Mouse (Mus musculus) left cerebral cortex, postnatal 14 days (tissue): Measurements from ENCODE around the gene Ccdc15. TPM values are rescaled to one million over a fixed set of nuclear protein-coding genes. Genes with fewer than 3 reads are reported as not detected.

ENCODE experiments used
- DNase-seq, 2 experiments: peaks; one replicate each; pipeline ENCODE4 v3.0.0; 2021 to 2022; ENCODE audit warnings: low spot score in 2 of 2, mixed read lengths in 1 of 2
- intact Hi-C: fragments of 180-260 bp; cut with DNase I; formaldehyde crosslinking; loops from one replicate; pipeline ENCODE4 v1.15.1; 2025
- long read RNA-seq, 2 experiments: library from polyadenylated mRNA; stranded (forward); transcript quantifications; one replicate each; pipeline ENCODE4 v2.0.0; 2021
- total RNA-seq, 2 experiments: library from RNA; stranded (reverse); gene quantifications; 2 replicates each; pipeline ENCODE4 v1.2.3; 2021

The Ccdc15 gene
- total RNA-seq = 1 to 10 TPM; 2.0 TPM
- long read RNA-seq, experiment 1, partial matches to known transcripts = 0 of 1 reads
- long read RNA-seq, experiment 1, other reads (novel, unspliced or antisense) = 1 of 1 reads
- long read RNA-seq, experiment 2, partial matches to known transcripts = 0 of 1 reads
- long read RNA-seq, experiment 2, other reads (novel, unspliced or antisense) = 0 of 1 reads

DNA sequence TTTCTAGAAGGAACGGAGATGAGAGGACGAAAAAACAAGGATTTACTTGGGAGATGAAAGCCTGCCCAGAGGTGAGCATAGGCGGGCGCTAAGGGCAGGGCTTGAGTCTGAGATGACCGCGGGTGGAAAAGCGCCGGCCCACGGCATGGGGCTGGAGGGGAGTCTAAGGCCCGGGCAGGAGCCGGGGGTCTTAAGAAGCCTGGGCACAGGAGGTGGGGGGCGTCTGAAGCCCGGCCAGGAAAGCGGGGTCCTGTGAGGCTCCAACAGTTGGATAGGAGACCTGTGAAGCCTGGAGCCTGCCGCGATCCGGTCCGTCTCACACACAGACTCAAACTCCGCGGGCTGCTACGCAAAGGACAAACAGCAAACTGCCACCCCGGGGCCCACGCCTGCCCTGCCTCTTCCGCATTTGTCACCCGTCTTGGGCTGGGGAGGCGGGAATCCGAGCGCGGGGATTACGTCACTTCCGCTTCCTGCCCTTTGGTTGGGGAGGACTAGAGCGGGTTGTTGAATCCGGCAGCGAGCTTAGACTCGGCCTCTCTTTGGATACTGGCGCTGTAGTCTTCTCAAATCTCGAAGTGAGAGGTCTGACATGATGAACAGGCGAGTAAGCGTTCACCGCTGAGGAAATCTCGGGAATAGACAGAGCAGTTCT is at the start of gene Ccdc15:
Gene Ccdc15, minus strand, starts transcription at position 445 of the 655 bp plus-strand sequence.
- intact Hi-C loops = loop anchor here (5.0 kb wide), 1 partner anchor 171 kb away; no protein-coding TSS in a partner anchor
- DNase-seq = peak; percentile 97 to 98

DNA sequence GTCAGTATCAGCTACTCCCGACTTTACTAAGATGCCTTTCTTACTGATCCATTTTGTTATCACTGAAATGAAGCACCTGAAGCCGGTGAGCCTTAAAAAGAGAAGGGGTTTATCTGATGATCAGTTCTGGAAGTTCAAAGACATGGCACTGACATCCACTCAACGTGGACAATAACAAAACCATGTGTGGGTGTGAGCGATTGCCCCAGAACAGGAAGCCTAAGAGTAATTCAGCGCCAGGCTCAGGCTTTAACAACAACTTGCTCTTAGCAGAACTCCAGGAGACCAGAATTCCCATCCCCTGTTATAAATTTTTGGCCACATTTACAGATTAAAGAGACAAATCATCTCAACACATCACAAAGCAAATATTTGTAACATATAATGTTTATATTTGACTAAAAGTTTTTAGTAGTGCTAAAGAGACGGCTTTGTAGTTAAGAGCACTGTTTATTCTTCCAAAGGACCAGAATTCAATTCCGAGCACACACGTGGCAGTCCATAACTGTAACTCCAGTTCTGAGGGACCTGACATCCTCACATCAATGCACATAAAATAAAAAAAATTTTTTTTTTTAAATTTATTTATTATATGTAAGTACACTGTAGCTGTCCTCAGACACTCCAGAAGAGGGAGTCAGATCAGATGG is 45.4 kb upstream of the Ccdc15 start:
- intact Hi-C loops = no loop called here
- DNase-seq = no peak

DNA sequence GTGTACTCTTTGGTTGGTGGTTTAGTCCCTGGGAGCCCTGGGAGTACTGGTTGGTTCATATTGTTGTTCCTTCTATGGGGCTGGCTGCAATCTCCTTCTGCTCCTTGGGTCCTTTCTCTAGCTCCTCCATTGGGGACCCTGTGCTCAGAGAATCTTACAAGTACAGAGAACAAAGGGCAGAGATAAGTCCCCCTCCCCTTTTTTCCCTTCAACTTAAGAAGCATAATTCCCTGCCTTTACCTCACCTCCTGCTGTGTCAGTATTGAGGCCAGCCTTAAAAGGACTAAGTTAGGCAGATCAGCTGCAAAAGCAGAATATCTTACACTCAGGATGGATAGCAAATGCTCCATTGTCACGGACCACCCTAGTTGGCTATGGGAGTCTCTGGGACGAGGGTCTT is 43.8 kb upstream of the Ccdc15 start:
- no peak for DNase-seq
- intact Hi-C loops = no loop called here

DNA sequence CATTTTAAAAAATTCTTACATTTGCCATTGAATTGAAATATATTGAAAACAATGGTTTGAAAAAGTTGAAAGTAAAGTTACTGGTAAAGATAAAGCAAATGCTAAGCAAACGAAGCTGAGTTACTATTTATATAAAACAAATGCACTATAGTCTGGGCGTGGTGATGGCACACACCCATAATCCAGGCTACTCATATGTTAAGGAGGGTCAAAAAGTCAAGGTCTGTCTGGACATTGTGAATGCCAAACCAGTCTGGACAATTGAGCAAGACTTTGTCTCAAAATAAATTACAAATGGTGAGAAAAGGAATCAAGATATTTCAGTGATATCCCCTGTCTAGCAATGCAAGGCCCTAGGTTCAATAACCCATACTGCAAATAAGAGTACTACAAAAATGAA is 42.7 kb upstream of the Ccdc15 start:
- intact Hi-C loops = no loop called here
- DNase-seq = no peak

DNA sequence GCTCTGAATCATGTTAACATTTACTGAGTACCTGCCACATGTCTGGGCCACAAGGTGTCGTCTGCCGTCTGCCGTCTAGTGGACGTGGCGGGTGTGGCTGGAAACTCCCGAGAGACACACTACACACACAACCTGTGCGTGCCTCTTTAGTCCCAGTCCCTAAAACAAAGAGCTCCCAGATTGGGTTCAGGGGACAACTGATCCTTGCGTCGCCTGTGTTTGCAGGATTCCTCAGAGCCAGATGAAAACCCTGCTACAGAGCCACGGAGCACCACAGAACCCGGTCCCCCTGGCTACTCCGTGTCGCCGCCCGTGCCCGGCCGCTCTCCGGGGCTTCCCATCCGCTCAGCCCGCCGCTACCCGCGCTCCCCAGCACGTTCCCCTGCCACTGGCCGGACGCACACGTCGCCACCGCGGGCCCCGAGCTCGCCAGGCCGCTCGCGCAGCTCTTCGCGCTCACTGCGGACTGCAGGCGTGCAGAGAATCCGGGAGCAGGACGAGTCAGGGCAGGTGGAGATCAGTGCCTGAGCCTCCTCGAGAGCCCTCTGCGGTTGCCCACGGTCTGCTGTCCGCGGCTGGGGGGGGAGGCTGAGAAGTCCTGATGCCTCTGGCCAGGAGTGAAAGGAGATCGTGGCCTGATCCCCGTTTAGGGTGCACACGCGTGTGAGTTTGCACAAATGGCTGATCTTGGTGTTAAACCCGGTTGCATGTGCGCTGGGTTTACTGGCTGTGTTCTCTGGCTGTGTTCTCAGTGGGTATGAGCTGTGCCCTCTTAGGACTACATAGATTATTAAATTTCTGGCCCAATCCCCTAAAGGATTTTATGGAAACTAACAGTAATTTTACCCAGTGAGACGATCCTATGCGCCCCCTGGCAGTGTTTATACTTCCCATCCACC is 36.3 kb upstream of the Ccdc15 start:
- DNase-seq = no peak
- intact Hi-C loops = no loop called here

DNA sequence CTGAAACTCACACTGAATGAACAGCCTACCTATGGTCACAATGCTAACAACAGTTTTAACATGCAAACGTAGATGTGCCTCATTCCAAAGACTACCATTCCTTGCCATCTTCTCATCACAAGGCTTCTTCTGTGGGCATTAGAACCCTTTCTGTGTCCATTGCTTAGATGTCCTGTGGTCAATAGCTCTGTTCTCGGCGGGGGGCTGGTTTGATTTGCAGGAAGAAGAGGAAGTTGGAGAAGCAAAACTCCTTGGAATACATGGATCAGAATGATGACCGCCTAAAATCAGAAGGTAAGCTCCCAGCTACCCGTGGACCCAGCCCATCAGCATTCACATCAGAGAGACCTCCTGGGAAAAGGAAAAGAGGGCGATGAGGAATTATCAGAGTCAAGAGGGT is 34.9 kb upstream of the Ccdc15 start:
- DNase-seq = no peak
- intact Hi-C loops = no loop called here

DNA sequence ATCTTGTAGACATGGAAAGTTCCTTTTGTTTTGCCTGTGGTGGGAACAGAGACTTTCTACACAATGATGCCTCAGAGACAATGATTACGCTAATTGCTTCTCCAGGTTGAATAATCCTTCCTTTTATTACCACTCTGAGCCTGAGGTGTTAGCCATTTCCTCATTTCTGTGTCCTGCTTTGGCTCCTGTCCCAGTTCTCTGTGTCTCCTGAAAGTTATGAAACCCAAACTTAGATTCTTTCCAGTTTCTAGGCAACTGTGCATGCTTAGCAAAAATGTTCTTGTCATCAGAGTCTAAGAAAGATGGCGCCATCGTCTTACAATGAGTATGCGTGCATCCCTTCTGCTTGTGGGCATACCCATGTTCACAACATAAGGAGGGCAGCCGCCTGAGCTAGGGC is 27.5 kb upstream of the Ccdc15 start:
- intact Hi-C loops = no loop called here
- DNase-seq = peak; percentile 37 to 79

DNA sequence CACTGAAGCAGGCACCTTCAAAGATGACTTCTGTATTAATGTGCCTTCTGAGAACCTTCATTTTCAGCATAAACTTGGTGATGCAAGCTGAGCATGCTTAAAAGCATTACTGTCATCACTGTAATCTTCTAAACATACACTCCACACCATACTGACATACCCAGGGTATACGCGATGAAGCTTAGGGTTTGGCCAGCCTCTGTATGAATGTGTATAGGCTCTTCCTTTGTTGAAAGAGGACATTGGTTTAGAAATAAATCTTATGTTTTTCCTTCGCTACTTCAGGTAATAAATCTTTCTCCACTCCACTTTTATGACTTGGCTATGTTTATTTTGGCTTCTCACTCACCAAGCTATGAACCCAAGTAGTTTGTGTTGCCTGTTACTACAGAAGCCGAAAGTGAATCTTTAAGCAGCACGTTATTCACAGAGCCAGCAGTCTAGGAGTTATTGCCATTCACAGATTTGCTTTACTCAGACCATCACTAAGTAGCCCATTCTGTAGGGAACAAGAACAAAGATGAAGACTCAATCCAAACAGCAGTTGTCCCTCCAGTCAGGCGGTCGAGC is 23.1 kb upstream of the Ccdc15 start:
- DNase-seq = no peak
- intact Hi-C loops = no loop called here

DNA sequence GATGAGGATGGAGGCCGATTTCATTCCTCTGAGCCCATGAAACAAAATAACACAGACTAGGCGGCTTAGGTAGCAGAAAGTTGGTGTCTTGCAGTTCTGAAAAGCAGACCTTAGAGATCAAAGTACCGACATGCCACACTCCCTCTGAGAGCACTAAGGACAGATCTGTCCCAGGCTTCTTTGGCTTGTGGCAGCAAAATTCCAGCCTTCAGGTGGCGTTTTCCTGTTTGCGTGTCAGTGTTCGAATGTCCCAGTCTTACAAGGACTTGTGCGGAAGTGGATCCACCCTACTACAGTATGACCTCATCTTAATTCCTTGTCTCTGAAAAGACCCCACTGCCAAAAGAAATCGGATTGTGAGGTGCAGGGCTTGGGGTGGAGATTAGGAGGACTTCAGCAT is 20.6 kb upstream of the Ccdc15 start:
- intact Hi-C loops = no loop called here
- no peak for DNase-seq

DNA sequence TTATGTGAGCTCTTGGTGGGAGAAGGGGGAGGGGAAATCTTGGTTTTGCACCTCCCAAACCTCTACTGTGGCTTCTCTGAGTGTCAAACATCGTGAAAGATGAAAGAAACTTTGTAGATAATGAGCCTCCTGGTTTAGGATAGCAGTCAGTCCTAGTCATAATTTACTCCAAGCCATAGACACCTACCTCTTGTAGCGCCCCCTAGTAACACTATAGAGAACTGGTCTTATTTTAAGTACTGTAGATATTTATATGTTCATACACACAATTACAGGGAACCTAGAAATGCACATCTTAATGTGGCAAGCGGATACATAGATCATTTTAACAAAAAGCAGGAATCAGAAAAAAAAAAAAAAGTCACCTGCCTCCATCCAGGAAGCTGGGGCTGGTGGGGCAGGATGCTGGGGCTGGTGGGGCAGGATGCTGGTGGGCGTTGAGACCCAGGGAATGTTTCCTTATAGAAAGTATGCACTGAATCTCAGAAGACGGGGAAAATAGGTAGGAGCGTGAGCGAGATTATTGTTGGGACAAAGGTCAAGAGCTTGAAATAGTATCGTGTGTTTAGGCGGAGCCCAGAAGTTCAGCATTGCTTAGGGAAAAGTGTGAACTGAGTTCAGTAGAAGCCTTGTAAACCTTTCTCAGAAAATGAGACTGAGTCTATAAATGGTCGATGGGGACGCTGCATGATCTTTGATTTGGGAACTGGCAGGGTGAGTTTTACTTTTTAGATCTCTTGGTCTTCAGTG is 20.0 kb upstream of the Ccdc15 start:
- intact Hi-C loops = no loop called here
- DNase-seq = no peak

DNA sequence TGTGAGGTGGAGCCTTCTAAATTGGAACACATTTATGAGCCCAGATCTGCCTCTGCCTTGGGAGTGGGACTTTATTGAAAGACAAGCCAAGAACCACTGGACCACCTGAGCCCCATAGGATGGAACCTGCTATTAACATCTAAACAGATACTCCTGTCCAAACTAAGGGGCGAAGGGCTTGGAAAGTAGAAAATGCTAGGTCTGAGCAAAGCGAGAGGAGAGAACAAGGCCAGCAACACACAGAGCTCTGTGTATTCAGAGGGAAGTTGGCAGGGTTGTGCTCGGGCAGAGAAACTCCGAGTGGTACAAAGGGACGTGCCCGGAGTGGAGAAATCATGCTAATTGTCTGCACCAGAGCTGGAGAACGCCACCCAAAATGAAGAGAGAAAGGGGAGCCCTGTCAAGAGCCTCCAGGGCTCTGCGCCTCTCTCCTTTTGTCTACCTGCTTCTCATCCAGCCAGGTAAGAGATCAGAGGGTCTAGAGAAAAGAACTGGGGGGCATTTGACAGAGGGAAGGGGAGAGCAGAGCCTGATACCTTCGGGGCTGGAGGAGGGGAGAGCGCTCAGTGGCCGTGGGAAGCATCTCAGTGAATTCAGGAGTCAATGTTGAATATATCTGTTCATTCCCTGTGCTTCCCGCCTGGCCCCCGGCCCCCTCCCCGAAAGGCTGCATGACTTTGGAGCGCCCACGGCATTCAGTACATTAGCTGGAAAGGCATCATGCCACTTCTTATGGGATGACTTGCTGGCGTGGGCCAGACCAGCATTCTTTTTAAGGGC is 19.3 kb upstream of the Ccdc15 start, which contains the start of gene Hepacam:
Gene Hepacam, plus strand, starts transcription at position 51 of the 780 bp plus-strand sequence.
- peak; percentile 56 to 64 for DNase-seq
- intact Hi-C loops = no loop called here

DNA sequence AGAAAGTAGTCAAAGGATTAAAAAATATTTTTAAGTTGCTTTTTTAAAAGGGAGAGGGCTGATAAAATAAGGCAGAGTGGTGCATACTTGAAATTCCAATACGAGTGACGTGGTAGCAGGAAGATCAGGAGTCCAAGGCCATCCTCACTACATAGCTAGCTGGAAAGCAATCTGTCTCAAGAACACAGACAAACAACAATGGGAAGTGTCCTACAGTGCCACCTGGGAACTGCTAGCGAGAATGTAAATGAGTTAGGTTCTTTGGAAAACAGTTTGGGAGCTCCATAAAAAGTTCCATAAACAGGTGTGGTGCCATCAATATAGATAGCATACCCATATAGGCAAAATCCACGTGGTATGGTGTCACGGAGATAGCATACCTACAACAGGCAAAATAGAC is 17.5 kb upstream of the Ccdc15 start:
- DNase-seq = no peak
- intact Hi-C loops = no loop called here

DNA sequence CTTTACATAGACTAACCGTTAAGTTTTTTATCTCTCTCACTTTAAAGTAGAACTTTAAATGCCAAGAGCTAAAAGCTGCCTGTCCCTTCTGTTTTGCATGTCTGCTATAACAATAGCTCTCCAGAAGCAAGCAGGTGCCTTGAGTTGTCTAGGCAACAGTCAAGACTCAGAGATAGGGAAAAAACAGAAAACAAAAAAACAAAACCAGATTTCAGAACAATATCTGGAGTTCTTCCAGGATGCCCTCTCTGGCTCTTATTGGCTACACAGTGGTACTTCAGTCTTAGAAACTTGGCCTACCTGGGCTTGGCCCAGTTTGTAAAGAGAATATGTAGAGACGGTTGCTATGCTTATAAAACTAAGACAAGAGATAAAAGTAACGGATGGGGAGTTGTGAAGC is 16.2 kb upstream of the Ccdc15 start:
- intact Hi-C loops = no loop called here
- DNase-seq = peak in 1 of 2 experiments; percentile 53

DNA sequence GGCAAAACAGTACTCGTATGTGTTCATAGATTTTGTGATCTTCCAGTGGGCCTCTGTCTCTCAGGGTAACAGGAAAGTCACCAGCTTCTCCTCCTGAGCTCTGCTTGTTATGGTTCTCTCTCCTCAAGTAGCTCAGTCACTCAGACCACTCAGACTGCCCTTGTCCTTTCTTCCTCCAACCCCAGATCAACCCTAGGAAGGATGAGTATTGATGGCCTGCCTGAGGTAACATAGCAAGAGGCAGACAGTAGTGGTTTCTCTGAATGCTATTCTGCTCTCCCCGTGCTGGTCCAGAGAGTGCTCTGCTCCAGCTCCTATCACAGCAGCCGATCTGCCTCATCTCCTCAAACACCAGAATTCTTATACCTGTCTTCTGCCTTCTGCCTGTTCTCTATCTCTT is 15.3 kb upstream of the Ccdc15 start:
- intact Hi-C loops = no loop called here

DNA sequence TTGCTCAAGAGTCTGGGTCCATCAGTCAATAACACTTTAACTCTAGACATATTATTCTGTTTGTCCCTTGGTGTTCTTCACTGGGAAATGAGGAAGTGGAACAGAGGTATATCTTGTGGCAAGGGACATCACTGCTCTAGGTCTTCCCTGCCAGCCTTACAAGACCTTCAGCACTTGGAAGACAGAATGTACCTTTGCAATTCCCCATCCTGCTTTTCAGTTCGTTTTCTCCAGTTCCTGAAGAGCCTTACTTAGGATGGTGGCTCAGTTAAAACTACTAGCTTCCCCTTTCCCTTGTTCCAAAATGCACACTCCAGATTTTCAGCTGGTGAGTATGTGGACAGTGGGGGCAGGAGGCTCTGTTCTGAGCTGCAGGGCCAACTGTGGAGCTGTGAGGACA is 14.6 kb upstream of the Ccdc15 start:
- DNase-seq = no peak
- intact Hi-C loops = no loop called here

More for the DNA sequence above, 15.3 kb upstream of the Ccdc15 start:
- DNase-seq = no peak

DNA sequence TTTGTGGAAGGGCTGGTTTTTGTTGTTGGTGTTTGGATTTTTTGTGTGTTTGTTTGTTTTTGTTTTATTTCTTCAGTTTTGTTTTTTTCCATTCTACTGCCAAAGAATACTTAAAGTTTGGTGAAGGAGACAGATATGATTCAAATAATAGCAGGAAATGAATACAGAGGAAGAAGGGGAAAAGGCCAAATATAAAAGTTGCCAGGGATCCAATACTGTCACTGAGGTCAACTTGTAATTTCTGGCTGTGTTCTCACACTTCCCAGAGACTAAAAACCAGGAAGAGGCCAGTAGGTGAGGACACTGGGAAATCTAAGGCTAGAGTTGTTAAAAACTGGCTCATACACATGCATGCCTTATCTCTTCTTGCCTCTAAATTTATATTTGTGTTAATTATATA is 13.9 kb upstream of the Ccdc15 start:
- no peak for DNase-seq
- intact Hi-C loops = no loop called here

DNA sequence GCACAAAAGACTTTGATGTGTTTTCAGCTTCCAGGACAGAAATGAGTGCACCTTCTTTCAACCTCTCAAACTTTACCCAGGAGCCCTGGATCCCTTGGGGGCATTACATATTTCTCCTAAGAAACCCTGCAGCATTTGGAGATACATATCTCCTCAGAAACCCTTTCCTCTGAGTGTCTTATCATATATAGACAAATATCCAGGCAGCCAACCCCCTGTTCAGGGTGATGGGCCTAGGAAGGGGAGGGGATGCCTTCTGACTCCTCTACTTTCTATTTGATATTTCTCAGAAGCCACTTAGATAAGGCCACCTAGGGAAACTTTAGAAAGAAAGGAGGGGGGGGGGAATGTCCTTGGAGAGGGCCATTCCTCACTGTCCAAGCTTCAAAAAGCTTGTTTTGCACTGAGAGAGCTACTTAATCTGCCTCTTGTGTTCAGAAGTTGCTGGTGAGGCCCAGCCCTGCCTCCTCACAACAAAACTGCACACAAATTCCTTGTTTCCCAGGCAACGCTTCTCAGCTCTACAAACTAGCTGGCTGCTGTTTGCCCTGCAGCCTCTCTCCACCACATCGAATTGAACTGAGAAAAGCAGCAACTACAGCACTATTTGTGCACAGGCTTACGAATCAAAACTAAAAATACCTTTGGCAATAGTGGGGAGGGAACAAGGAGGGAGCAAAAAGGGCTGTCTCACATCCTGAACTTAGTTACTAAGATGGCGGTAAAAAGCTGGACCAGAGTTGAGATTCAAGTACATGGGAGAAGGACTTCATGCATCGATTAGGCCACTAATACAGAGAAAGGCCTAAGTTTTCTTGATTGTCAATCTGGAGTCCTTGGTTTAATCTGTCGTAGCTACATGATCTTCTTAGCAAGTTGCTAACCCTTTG is 11.3 kb upstream of the Ccdc15 start:
- intact Hi-C loops = no loop called here
- DNase-seq = peak; percentile 78 to 88
